Mouse (Mus musculus) A20 (cell line): ENCODE measurements around the gene Snx30.

Source experiments
- DNase-seq: peaks from one replicate; pipeline ENCODE4 v3.0.0-alpha.2; 2011; ENCODE audit warnings: low read depth, low spot score

Gene Snx30

GRCm38 (mm10) chr4:59870859-59871591 is 65.4 kb downstream of the Snx30 start:
- peak; percentile 87 for DNase-seq

GRCm38 (mm10) chr4:59873240-59873639 is 67.6 kb downstream of the Snx30 start:
- no peak for DNase-seq

GRCm38 (mm10) chr4:59873830-59874229 is 68.2 kb downstream of the Snx30 start:
- DNase-seq: no peak

- DNase-seq: no peak
These were observed 70.9 kb downstream of the Snx30 start for GRCm38 (mm10) chr4:59876570-59876969.

GRCm38 (mm10) chr4:59877025-59877424 is 71.4 kb downstream of the Snx30 start:
- DNase-seq: no peak

- peak; percentile 66 for DNase-seq
These were observed 73.0 kb downstream of the Snx30 start for GRCm38 (mm10) chr4:59878595-59878994.

- DNase-seq: no peak
These were observed 73.8 kb downstream of the Snx30 start for GRCm38 (mm10) chr4:59879444-59879843.

GRCm38 (mm10) chr4:59880725-59881124 is 75.1 kb downstream of the Snx30 start:
- no peak for DNase-seq

GRCm38 (mm10) chr4:59881210-59881609 is 75.6 kb downstream of the Snx30 start:
- DNase-seq: no peak

GRCm38 (mm10) chr4:59884136-59884696 is 78.6 kb downstream of the Snx30 start:
- DNase-seq: no peak

GRCm38 (mm10) chr4:59886281-59886680 is 80.6 kb downstream of the Snx30 start:
- DNase-seq: no peak

GRCm38 (mm10) chr4:59887011-59887410 is 81.4 kb downstream of the Snx30 start:
- DNase-seq: no peak

- no peak for DNase-seq
These were observed 82.4 kb downstream of the Snx30 start for GRCm38 (mm10) chr4:59888014-59888413.

- no peak for DNase-seq
These were observed 84.5 kb downstream of the Snx30 start for GRCm38 (mm10) chr4:59890086-59890600.

GRCm38 (mm10) chr4:59891723-59892416 is 86.2 kb downstream of the Snx30 start:
- no peak for DNase-seq

GRCm38 (mm10) chr4:59892731-59893130 is 87.1 kb downstream of the Snx30 start:
- no peak for DNase-seq

- no peak for DNase-seq
These were observed 88.8 kb downstream of the Snx30 start for GRCm38 (mm10) chr4:59894415-59894814.

GRCm38 (mm10) chr4:59894977-59895575 is 89.4 kb downstream of the Snx30 start:
- peak; percentile 35 for DNase-seq

GRCm38 (mm10) chr4:59896000-59896399 is 90.4 kb downstream of the Snx30 start:
- DNase-seq: no peak

- no peak for DNase-seq
These were observed 92.3 kb downstream of the Snx30 start for GRCm38 (mm10) chr4:59897814-59898520.

- no peak for DNase-seq
These were observed 92.9 kb downstream of the Snx30 start for GRCm38 (mm10) chr4:59898521-59898919.

- no peak for DNase-seq
These were observed 96.2 kb downstream of the Snx30 start for GRCm38 (mm10) chr4:59901810-59902209.
